Mouse (Mus musculus) G1E (cell line): ENCODE measurements around the gene 9130409I23Rik. TPM values are rescaled to one million over a fixed set of nuclear protein-coding genes. Genes with fewer than 3 reads are reported as not detected.

Experiments used
- ATAC-seq: 2 replicates; pipeline ENCODE4 v1.8.0; 2016; ENCODE audit warnings: mild to moderate bottlenecking; ENCODE audit not compliant: insufficient number of reproducible peaks, poor library complexity, low FRiP score, severe bottlenecking; ENCODE audit errors: extremely low read depth
- DNase-seq: peaks from one replicate; pipeline ENCODE4 v3.0.0; 2012; ENCODE audit warnings: low spot score
- H3K27me3 ChIP-seq: 2 replicates; pipeline ENCODE4 v1.6.1; 2012; ENCODE audit warnings: mild to moderate bottlenecking, low read length, inconsistent platforms; ENCODE audit not compliant: insufficient read depth
- H3K36me3 ChIP-seq: replicated peaks from 2 replicates; pipeline ENCODE3; 2012; ENCODE audit warnings: mild to moderate bottlenecking, inconsistent platforms
- H3K4me1 ChIP-seq: 2 replicates; pipeline ENCODE4 v1.6.1; 2012; ENCODE audit warnings: low read depth, low read length, inconsistent platforms, mixed read lengths; ENCODE audit not compliant: insufficient read depth
- H3K4me3 ChIP-seq: 2 replicates; pipeline ENCODE4 v1.5.1; 2012; ENCODE audit warnings: low read depth, mild to moderate bottlenecking, inconsistent platforms, low read length, moderate library complexity, mixed read lengths
- H3K9me3 ChIP-seq: replicated peaks from 2 replicates; pipeline ENCODE4 v1.6.1; 2012; ENCODE audit warnings: inconsistent platforms
- CTCF ChIP-seq: IDR thresholded peaks from 2 replicates; pipeline ENCODE4 v1.5.1; 2012; ENCODE audit warnings: low read depth, low read length, inconsistent platforms, mixed read lengths
- GATA1 ChIP-seq: IDR thresholded peaks from 2 replicates; pipeline ENCODE4 v1.6.1; 2012; ENCODE audit warnings: borderline replicate concordance, low read length, inconsistent platforms, mixed read lengths
- GATA2 ChIP-seq: IDR thresholded peaks from 2 replicates; pipeline ENCODE4 v1.6.1; 2012; ENCODE audit warnings: low read depth, low read length, inconsistent platforms, borderline replicate concordance
- POLR2AphosphoS5 ChIP-seq: IDR thresholded peaks from 2 replicates; pipeline ENCODE4 v1.6.1; 2012; ENCODE audit warnings: low read depth, low read length, inconsistent platforms; ENCODE audit not compliant: insufficient replicate concordance
- TAL1 ChIP-seq: conservative IDR thresholded peaks from 2 replicates; pipeline ENCODE4 v1.6.1; 2012; ENCODE audit warnings: low read depth, low read length, inconsistent platforms, mixed read lengths
- polyA plus RNA-seq: library from polyadenylated mRNA; stranded (reverse); fragments of >175 nt; gene quantifications from 2 replicates; pipeline ENCODE4 v1.2.3, GENCODE M21; 2012
- total RNA-seq, 2 experiments: library from RNA; stranded (forward) in 1 of 2; stranded (reverse) in 1 of 2; fragments of 200-1000 nt in 1 of 2; fragments of >200 nt in 1 of 2; fragmentation: Nextera tagmentation in 1 of 2; gene quantifications; 2 replicates each; pipeline ENCODE4 v1.2.3; 2014 to 2017

The 9130409I23Rik gene
- total and polyA plus RNA-seq, 3 experiments = 0.05 TPM; not detected in 2

DNA sequence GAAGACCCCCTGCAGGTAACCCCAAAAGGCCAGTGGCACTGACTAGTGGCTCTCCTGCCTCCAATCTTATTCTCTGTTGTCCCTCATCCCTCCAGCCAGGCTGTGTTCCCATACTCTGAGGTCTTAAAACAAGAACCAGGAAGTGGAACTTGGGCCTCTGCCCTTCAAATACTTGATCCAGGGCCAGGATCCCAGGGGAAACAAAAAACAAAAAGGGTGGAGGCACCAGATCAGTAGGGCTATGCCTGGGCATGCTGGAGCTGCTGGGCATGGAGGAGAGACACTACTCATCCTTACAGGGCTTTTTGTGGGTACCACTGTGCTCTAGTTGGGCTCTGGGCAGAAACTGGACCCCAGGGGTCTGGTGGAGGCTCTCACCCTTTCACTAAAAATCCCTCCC, 35.5 kb upstream of the 9130409I23Rik start:
- no peaks in the 10 kb centered on the region for H3K36me3 ChIP-seq
- DNase-seq (no peak), ATAC-seq (no peak)
- peaks cover 84% of the 10 kb centered on the region for H3K27me3 ChIP-seq
- H3K9me3 ChIP-seq = no peaks in the 10 kb centered on the region
- no peak for TF ChIP-seq CTCF
- TF ChIP-seq TAL1 = no peak
- no peak for TF ChIP-seq POLR2AphosphoS5
- TF ChIP-seq GATA2 = no peak
- TF ChIP-seq GATA1 = no peak
- no peak overlapping the region for H3K4me3 ChIP-seq
- H3K4me1 ChIP-seq = peaks cover 9% of the 10 kb centered on the region

DNA sequence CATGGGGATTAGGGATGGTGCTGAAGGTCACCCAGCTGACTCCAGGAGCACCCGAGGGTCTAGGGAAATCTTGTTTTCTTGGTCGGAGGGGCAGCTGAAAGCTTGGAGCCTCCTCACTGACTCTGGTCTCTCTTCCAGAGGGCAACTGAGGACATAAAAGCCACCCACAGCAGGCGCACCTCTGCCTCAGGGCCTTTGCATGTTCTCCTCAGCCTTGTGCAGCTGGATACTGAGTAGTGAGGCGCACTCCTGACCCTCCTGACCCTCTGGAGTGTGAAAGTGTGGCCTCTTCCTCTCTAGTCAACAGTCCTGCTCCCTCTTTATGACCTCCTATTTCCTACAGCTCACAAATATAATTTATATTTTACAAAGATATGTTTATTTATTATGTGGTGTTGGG, 35.0 kb upstream of the 9130409I23Rik start:
- Histone ChIP-seq H3K27me3 (peaks cover 83% of the 10 kb centered on the region), H3K36me3 (no peaks in the 10 kb centered on the region), H3K9me3 (no peaks in the 10 kb centered on the region), H3K4me1 (peaks cover 9% of the 10 kb centered on the region), H3K4me3 (no peak overlapping the region)
- ATAC-seq (no peak), DNase-seq (no peak)
- no peak for TF ChIP-seq CTCF
- TF ChIP-seq POLR2AphosphoS5 = no peak
- TF ChIP-seq TAL1 = no peak

- DNase-seq (no peak), ATAC-seq (no peak)
- no peaks in the 10 kb centered on the region for H3K36me3 ChIP-seq
- TF ChIP-seq CTCF (no peak), TAL1 (no peak), GATA2 (no peak), GATA1 (no peak), POLR2AphosphoS5 (no peak)
- peaks cover 15% of the 10 kb centered on the region for H3K4me1 ChIP-seq
- H3K9me3 ChIP-seq = no peaks in the 10 kb centered on the region
- H3K27me3 ChIP-seq = peaks cover 77% of the 10 kb centered on the region
- H3K4me3 ChIP-seq = no peak overlapping the region
Observed at GRCm38 (mm10) chr1:181016532-181017131, 34.4 kb upstream of the 9130409I23Rik start.

GRCm38 (mm10) chr1:181017212-181017711, 33.8 kb upstream of the 9130409I23Rik start:
- peaks cover 72% of the 10 kb centered on the region for H3K27me3 ChIP-seq
- H3K9me3 ChIP-seq = no peaks in the 10 kb centered on the region
- peak overlapping the region; percentile 32; the same call in 1 of the 2 replicates for H3K4me3 ChIP-seq
- ATAC-seq (no peak), DNase-seq (no peak)
- no peaks in the 10 kb centered on the region for H3K36me3 ChIP-seq
- TF ChIP-seq POLR2AphosphoS5 (no peak), GATA2 (no peak), GATA1 (no peak), TAL1 (no peak), CTCF (no peak)
- peaks cover 15% of the 10 kb centered on the region for H3K4me1 ChIP-seq

DNA sequence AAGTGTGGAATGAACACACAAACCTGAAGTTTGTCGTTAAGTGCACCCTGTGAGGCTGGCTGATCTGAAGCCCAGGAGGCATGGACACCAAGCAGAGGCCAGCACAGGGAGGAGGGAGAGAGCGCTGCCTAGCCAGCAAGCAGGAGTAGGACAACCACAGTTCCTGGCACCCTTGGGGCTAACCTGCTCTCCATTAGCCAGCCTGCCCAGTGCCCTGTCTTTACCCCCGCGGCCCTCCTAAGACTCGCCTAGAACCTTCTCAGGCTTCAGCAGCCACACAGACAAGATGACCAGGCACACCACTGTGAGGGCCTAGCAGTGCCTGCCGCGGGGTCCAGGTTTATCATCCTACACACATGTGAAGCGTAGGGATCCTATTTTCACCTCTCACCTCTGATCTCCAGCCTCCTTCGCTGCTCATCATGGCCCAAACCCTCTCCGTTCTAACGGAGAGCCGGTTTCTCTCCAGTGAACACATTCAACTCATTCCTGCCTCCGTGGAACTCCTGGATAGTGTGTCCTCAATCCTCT, 33.1 kb upstream of the 9130409I23Rik start:
- no peak for TF ChIP-seq POLR2AphosphoS5
- TF ChIP-seq TAL1 = no peak
- H3K36me3 ChIP-seq = no peaks in the 10 kb centered on the region
- H3K4me3 ChIP-seq = no peak overlapping the region
- peaks cover 14% of the 10 kb centered on the region for H3K4me1 ChIP-seq
- no peaks in the 10 kb centered on the region for H3K9me3 ChIP-seq
- no peak for DNase-seq
- H3K27me3 ChIP-seq = peaks cover 66% of the 10 kb centered on the region
- ATAC-seq = no peak

DNA sequence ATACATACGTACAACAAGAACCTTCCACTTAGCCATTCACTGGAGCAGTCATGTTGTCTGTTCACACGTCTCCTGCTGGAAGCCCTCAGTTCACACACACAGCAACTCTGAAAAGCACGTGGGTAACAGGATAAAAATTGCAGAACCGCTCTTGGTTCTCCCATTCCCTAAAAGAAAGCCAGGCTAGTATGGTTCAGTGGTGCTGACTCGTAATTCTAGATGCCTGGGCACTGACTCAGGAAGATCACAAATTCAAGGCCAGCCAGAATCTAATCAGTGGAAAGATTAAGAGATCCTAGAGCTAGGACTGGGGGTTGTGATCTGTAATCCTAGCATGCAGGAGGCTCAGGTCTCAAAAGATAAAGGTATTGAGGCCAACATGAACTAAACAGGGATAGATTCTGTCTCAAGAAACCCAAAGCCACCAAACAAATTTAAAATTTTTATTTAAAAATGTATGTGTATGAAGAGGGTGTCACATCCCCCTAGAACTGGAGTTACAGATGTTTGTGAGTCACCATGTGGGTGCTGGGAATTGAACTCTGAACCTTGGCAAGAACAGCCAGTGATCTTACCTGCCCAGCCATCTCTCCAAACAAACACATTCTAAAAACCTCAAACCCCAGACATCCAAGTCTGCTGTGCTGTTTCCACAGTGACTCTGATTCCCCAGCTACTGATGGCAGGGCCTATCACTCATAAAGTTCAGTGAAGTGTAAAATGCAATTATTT, 30.1 kb upstream of the 9130409I23Rik start, which contains the start of gene Ephx1:
Gene Ephx1, minus strand, starts transcription at position 149 of the 732 bp plus-strand sequence.
- no peak for DNase-seq
- peaks cover 8% of the 10 kb centered on the region for H3K4me1 ChIP-seq
- H3K4me3 ChIP-seq = no peak within 1 kb of the TSS
- no peaks in the 10 kb centered on the region for H3K9me3 ChIP-seq
- no peaks in the 10 kb centered on the region for H3K36me3 ChIP-seq
- H3K27me3 ChIP-seq = peaks cover 38% of the 10 kb centered on the region
- ATAC-seq = no peak
- no peak for TF ChIP-seq POLR2AphosphoS5
- TF ChIP-seq GATA2 = no peak
- TF ChIP-seq GATA1 = no peak
- TF ChIP-seq CTCF = no peak
- no peak for TF ChIP-seq TAL1
